Mouse (Mus musculus) intestine, embryonic 15.5 days (tissue): Measurements from ENCODE around the gene Rsrc2. TPM values are rescaled to one million over a fixed set of nuclear protein-coding genes. Genes with fewer than 3 reads are reported as not detected.
"Not testable (repeated sequence)": the region's sequence is repeated elsewhere in the genome, so short reads cannot be mapped to it uniquely, and the experiment has no call there.

Source experiments
- ATAC-seq: fragments of 200-750 bp; cut with Nextera tagmentation; 2 replicates; pipeline ENCODE4 v1.8.0; 2017; ENCODE audit warnings: moderate TSS enrichment, moderate library complexity
- H3K27ac ChIP-seq: fragments of 300-500 bp; sonication (generic); 2 replicates; pipeline ENCODE4 v1.5.1; 2015; ENCODE audit warnings: mild to moderate bottlenecking, inconsistent platforms
- H3K27me3 ChIP-seq: fragments of 300-500 bp; sonication (generic); replicated peaks from 2 replicates; pipeline ENCODE4 v1.6.1; 2015; ENCODE audit warnings: inconsistent platforms
- H3K36me3 ChIP-seq: fragments of 300-500 bp; sonication (generic); 2 replicates; pipeline ENCODE4 v1.6.1; 2015; ENCODE audit warnings: inconsistent platforms
- H3K4me1 ChIP-seq: fragments of 300-500 bp; sonication (generic); replicated peaks from 2 replicates; pipeline ENCODE4 v1.6.1; 2015; ENCODE audit warnings: inconsistent platforms
- H3K4me2 ChIP-seq: fragments of 300-500 bp; sonication (generic); replicated peaks from 2 replicates; pipeline ENCODE4 v1.6.1; 2015; ENCODE audit warnings: mild to moderate bottlenecking, inconsistent platforms
- H3K4me3 ChIP-seq: fragments of 300-500 bp; sonication (generic); replicated peaks from 2 replicates; pipeline ENCODE4 v1.5.1; 2015; ENCODE audit warnings: inconsistent platforms
- H3K9ac ChIP-seq: fragments of 300-500 bp; sonication (generic); 2 replicates; pipeline ENCODE4 v1.6.1; 2015; ENCODE audit warnings: inconsistent platforms
- H3K9me3 ChIP-seq: fragments of 300-500 bp; sonication (generic); 2 replicates; pipeline ENCODE4 v1.6.1; 2016; ENCODE audit warnings: inconsistent platforms
- WGBS: fragments of 180-500 bp; shearing (Covaris S2); methylation state at CpG from one replicate; pipeline ENCODE4 v1.1.7; 2015; 5-methylcytosine and 5-hydroxymethylcytosine counted together
- polyA plus RNA-seq: library from polyadenylated mRNA; unstranded; fragments of >200 nt; fragmentation: Nextera tagmentation; extraction: Ambion mirVana; gene quantifications from 2 replicates; pipeline ENCODE4 v1.2.1, GENCODE M21; 2015

The Rsrc2 gene
- polyA plus RNA-seq: 90.5 and 100 TPM in 2 replicates

- no peaks in the 10 kb centered on the region for H3K27me3 ChIP-seq
- peak within 1 kb of the TSS; percentile 64 for H3K4me3 ChIP-seq
- peak within 1 kb of the TSS; percentile 76 for H3K9ac ChIP-seq
- peaks cover 16% of the 10 kb centered on the region for H3K4me1 ChIP-seq
- 0% methylated on average over 63 of the region's 63 CpGs for WGBS
- H3K4me2 ChIP-seq: peak within 1 kb of the TSS; percentile 70
- ATAC-seq: peak; percentile 99
- H3K36me3 ChIP-seq: peaks cover 8% of the 10 kb centered on the region
- no peaks in the 10 kb centered on the region for H3K9me3 ChIP-seq
- peak within 1 kb of the TSS; percentile 95 for H3K27ac ChIP-seq
Observed at GRCm38 (mm10) chr5:123749065-123750064, at the start of gene Rsrc2, which contains the start of gene Kntc1. TSS of gene Rsrc2 (minus strand) at chr5:123749414. TSS of gene Kntc1 (plus strand) at chr5:123749716.

DNA sequence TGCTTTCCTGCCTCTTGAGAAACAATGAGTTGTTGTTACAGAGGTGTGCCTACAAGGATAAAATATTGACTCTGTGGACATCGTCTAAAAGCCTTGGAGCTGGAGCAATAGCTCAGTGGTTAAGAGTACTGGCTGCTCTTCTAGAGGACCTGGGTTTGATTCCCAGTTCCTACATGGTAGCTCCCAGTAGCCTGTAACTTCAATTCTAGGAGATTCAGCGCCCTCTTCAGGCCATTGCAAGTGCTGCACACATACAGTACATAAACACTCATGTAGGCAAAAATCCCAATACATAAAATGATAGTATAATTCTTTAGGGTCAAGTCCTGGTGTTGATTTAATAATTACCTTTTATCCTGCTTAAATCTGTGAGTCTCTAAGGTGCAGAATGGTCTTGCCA lies 43.9 kb upstream of the Rsrc2 start:
- Histone ChIP-seq H3K36me3 (peaks cover 24% of the 10 kb centered on the region), H3K4me2 (no peak overlapping the region), H3K4me3 (no peak overlapping the region), H3K9ac (no peak overlapping the region), H3K4me1 (no peaks in the 10 kb centered on the region), H3K9me3 (no peaks in the 10 kb centered on the region), H3K27ac (no peak overlapping the region), H3K27me3 (no peaks in the 10 kb centered on the region)
- WGBS: 90% methylated on average over 2 of the region's 2 CpGs
- no peak for ATAC-seq

DNA sequence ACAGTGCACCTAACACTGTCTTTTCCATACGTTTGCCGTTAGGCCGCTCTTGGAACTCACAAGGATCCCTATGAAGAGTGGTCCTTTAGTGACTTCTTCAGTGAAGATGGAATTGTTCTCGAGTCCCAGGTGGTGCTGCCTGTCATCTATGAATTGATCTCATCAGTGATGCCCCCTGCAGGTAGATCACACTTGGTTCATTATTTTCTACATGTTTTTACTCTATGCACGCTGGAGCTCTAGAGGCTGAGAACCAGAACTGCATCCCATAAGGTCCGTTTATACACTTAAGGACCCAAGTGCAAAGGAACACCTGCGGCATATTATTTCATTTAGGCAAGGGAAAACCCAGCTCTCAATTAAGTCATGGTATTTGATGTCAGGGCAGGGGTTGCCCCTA lies 39.8 kb upstream of the Rsrc2 start:
- WGBS: 91% methylated on average over 7 of the region's 7 CpGs
- H3K4me3 ChIP-seq: no peak overlapping the region
- no peaks in the 10 kb centered on the region for H3K27me3 ChIP-seq
- H3K4me2 ChIP-seq: no peak overlapping the region
- H3K36me3 ChIP-seq: peaks cover 24% of the 10 kb centered on the region; the same call in 1 of the 2 replicates
- no peak overlapping the region for H3K9ac ChIP-seq
- no peaks in the 10 kb centered on the region for H3K4me1 ChIP-seq
- no peak for ATAC-seq
- no peaks in the 10 kb centered on the region for H3K9me3 ChIP-seq
- no peak overlapping the region for H3K27ac ChIP-seq

- H3K4me2 ChIP-seq: no peak overlapping the region
- H3K27me3 ChIP-seq: no peaks in the 10 kb centered on the region
- H3K9me3 ChIP-seq: no peaks in the 10 kb centered on the region
- H3K36me3 ChIP-seq: peaks cover 25% of the 10 kb centered on the region
- H3K4me1 ChIP-seq: no peaks in the 10 kb centered on the region
- H3K9ac ChIP-seq: no peak overlapping the region
- 92% methylated on average over 4 of the region's 4 CpGs for WGBS
- H3K27ac ChIP-seq: no peak overlapping the region
- H3K4me3 ChIP-seq: no peak overlapping the region
- no peak for ATAC-seq
Observed at GRCm38 (mm10) chr5:123781864-123782263, 32.6 kb upstream of the Rsrc2 start.

DNA sequence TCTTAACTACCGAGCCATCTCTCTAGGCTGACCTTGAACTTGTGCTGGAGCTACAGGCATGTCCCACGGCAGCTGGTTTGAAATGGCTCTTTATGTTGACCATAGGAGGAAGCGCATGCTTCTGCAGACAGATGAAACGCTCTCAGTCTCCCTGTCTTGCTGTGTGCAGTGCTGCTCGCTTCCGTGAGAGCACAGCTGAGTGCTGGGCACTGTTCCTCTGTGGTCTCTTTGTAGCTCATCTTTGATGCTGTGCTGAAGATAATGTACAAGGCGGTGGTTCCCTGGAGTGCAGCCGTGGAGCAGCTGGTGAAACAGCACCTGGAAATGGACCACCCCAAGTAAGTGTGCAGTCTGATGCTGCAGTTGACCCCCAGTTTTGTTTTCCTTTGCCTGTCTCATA lies 31.5 kb upstream of the Rsrc2 start:
- WGBS: 91% methylated on average over 8 of the region's 8 CpGs
- peaks cover 25% of the 10 kb centered on the region for H3K36me3 ChIP-seq
- no peak for ATAC-seq

DNA sequence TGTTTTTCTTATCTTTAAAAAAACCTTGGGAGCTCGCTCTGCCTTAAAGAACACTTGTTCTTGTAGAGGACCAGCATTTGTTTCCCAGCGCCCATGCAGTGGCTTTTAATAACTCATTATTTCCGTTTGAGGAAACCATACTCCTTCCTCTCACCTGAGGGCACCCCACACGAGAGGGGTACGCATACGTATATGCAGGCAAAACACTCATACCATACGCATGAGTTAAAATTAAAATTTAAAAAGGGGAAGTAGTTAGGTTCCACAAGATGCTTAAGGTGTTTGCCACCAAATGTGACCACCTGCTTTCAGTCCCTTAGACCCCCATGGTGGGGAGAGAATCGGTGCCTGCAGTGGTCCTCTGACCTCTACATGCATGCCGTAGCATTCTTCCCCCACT lies 24.2 kb upstream of the Rsrc2 start:
- no peak overlapping the region for H3K4me3 ChIP-seq
- no peak for ATAC-seq
- H3K27me3 ChIP-seq: no peaks in the 10 kb centered on the region
- H3K9ac ChIP-seq: no peak overlapping the region
- 95% methylated on average over 9 of the region's 9 CpGs for WGBS
- H3K36me3 ChIP-seq: peaks cover 17% of the 10 kb centered on the region
- no peak overlapping the region for H3K4me2 ChIP-seq
- no peaks in the 10 kb centered on the region for H3K4me1 ChIP-seq
- no peaks in the 10 kb centered on the region for H3K9me3 ChIP-seq
- no peak overlapping the region for H3K27ac ChIP-seq

More for the DNA sequence above, 31.5 kb upstream of the Rsrc2 start:
- Histone ChIP-seq H3K4me2 (no peak overlapping the region), H3K9me3 (no peaks in the 10 kb centered on the region), H3K27ac (no peak overlapping the region), H3K9ac (no peak overlapping the region), H3K4me3 (no peak overlapping the region), H3K4me1 (no peaks in the 10 kb centered on the region), H3K27me3 (no peaks in the 10 kb centered on the region)

GRCm38 (mm10) chr5:123766455-123766854 lies 17.2 kb upstream of the Rsrc2 start:
- not testable (repeated sequence) for H3K4me1 ChIP-seq, H3K9me3 ChIP-seq, H3K4me2 ChIP-seq, H3K27me3 ChIP-seq, H3K9ac ChIP-seq, ATAC-seq, H3K36me3 ChIP-seq, H3K27ac ChIP-seq, H3K4me3 ChIP-seq
- WGBS: 93% methylated on average over 11 of the region's 11 CpGs

DNA sequence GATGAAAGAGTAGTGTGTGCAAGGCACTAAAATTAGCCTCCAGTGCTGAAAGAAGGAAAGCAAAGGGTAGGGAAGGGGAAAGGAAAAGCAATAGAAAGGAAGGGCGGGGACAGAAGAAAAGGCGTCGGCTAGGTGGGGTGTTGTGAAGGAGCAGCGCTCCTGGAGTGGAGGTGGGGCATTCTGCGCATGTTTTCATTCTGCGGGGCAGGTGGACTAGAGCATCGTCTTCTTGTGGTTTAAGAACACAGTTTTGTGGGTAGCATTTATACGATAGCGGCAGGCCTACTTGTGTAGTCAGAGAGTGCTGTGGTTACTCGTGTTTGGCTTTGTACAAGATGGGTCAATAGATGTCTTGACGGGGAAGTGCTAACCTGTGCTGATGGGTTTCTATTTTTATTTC lies 16.3 kb upstream of the Rsrc2 start:
- Histone ChIP-seq H3K4me1 (no peaks in the 10 kb centered on the region), H3K4me3 (no peak overlapping the region), H3K9me3 (no peaks in the 10 kb centered on the region), H3K4me2 (no peak overlapping the region), H3K27ac (no peak overlapping the region), H3K36me3 (peaks cover 11% of the 10 kb centered on the region; the same call in 1 of the 2 replicates), H3K9ac (no peak overlapping the region), H3K27me3 (no peaks in the 10 kb centered on the region)
- WGBS: 87% methylated on average over 11 of the region's 11 CpGs
- no peak for ATAC-seq

DNA sequence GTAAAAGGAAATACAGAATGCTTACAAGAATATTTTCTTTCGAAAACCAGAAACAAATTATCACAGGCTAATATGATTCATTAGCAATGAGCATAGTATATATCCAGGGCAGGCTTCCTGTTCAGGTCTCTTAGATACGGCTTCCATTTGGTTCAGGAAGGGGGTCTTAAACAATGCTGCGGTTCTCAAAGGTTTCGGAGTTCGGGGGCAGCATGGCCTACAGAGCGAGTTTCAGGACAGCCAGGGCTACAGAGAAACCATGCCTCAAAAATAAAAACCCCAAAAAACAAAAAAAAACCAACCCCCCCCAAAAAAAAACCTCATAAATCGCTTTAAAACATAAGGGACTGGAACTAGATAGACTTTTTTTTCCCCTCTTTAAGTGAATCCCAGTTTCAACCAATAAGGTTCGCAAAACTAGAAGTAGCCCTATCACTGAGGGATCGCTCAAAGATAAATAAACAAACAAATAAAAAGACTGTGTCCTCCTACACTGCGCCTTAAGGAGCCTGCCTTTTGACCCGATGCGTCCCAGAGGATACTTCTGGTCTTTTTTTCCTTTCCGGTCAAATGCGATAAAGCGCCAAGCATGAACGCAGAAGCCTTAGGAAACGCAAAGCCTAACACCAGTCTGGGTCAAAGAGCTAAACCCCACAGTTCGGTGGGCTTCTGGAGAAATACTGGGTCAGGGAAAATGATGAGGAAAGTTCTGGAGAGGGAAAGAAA lies 712 bp downstream of the Rsrc2 start:
- peaks cover 15% of the 10 kb centered on the region for H3K36me3 ChIP-seq
- no peak; the same call in 1 of the 2 replicates for ATAC-seq

GRCm38 (mm10) chr5:123747604-123748003 lies 1.6 kb downstream of the Rsrc2 start:
- Histone ChIP-seq H3K4me1 (peaks cover 16% of the 10 kb centered on the region), H3K27me3 (no peaks in the 10 kb centered on the region), H3K9me3 (no peaks in the 10 kb centered on the region), H3K4me2 (peak overlapping the region; percentile 70), H3K9ac (peak overlapping the region; percentile 39), H3K27ac (no peak overlapping the region), H3K4me3 (peak overlapping the region; percentile 64), H3K36me3 (peaks cover 19% of the 10 kb centered on the region)
- 24% methylated on average over 7 of the region's 7 CpGs for WGBS
- ATAC-seq: no peak

More for the DNA sequence above, 712 bp downstream of the Rsrc2 start:
- no peaks in the 10 kb centered on the region for H3K9me3 ChIP-seq
- H3K9ac ChIP-seq: peak overlapping the region; percentile 76
- no peaks in the 10 kb centered on the region for H3K27me3 ChIP-seq
- peaks cover 16% of the 10 kb centered on the region for H3K4me1 ChIP-seq
- WGBS: under 1% methylated on average over 18 of the region's 18 CpGs
- peak overlapping the region; percentile 64 for H3K4me3 ChIP-seq
- peak overlapping the region; percentile 70 for H3K4me2 ChIP-seq
- H3K27ac ChIP-seq: peak overlapping the region; percentile 95

- no peak overlapping the region for H3K27ac ChIP-seq
- no peak overlapping the region for H3K4me3 ChIP-seq
- H3K27me3 ChIP-seq: no peaks in the 10 kb centered on the region
- no peak for ATAC-seq
- H3K9me3 ChIP-seq: no peaks in the 10 kb centered on the region
- H3K9ac ChIP-seq: peak overlapping the region; percentile 17; the same call in 1 of the 2 replicates
- peaks cover 16% of the 10 kb centered on the region for H3K4me1 ChIP-seq
- peak overlapping the region; percentile 70 for H3K4me2 ChIP-seq
- H3K36me3 ChIP-seq: peaks cover 16% of the 10 kb centered on the region
Observed at GRCm38 (mm10) chr5:123746253-123746652, 3.0 kb downstream of the Rsrc2 start.

GRCm38 (mm10) chr5:123744358-123744757 lies 4.9 kb downstream of the Rsrc2 start:
- WGBS: 64% methylated on average over 2 of the region's 2 CpGs
- Histone ChIP-seq H3K36me3 (peaks cover 23% of the 10 kb centered on the region), H3K27me3 (no peaks in the 10 kb centered on the region), H3K9ac (no peak overlapping the region), H3K4me2 (no peak overlapping the region), H3K27ac (no peak overlapping the region), H3K4me1 (peaks cover 10% of the 10 kb centered on the region; the same call in 1 of the 2 replicates), H3K9me3 (no peaks in the 10 kb centered on the region), H3K4me3 (no peak overlapping the region)
- ATAC-seq: no peak
